In genomic region chr13:69532101-69532892, GRCm38 (mm10) we compare ENCODE assay signal across 8 mouse cellular contexts. TPM values are rescaled to one million over a fixed set of nuclear protein-coding genes. Genes with fewer than 3 reads are reported as not detected.
A peak's percentile ranks its signal among the peaks of the same experiment; 100 is the strongest.
DNase-seq lines count a peak whose midpoint lies in the region; ATAC-seq lines count a peak whose summit lies in the region.

No protein-coding gene starts in this region.

- H3K9ac ChIP-seq in hindbrain, embryonic 16.5 days (ENCODE audit: low read depth, low read length) = peak overlapping the region; percentile 93
- peak overlapping the region; percentile 88 for H3K9ac ChIP-seq in midbrain, embryonic 14.5 days (replicated peaks; ENCODE audit: low read length)

- WGBS in hindbrain, embryonic 16.5 days = 20% methylated on average over 14 of the region's 14 CpGs
- 19% methylated on average over 14 of the region's 14 CpGs for WGBS in midbrain, embryonic 14.5 days

- no peaks in the 10 kb centered on the region for H3K27me3 ChIP-seq in hindbrain, embryonic 16.5 days (replicated peaks; ENCODE audit: control insufficient read depth, insufficient read depth, low read length)
- no peaks in the 10 kb centered on the region for H3K27me3 ChIP-seq in midbrain, embryonic 14.5 days (ENCODE audit: control insufficient read depth, insufficient read depth, low read length)

- H3K4me3 ChIP-seq in brown adipose tissue, adult 24 weeks (ENCODE audit: insufficient read depth, low read depth, low read length) = peak overlapping the region; percentile 96
- H3K4me3 ChIP-seq in hindbrain, embryonic 16.5 days (ENCODE audit: low read length) = peak overlapping the region; percentile 82
- peak overlapping the region; percentile 90 for H3K4me3 ChIP-seq in midbrain, embryonic 14.5 days (replicated peaks; ENCODE audit: low read depth, low read length)

- peak overlapping the region; percentile 99 for H3K4me2 ChIP-seq in hindbrain, embryonic 16.5 days (ENCODE audit: low read length)
- H3K4me2 ChIP-seq in midbrain, embryonic 14.5 days (ENCODE audit: low read length) = peak overlapping the region; percentile 95

- peak; percentile 47 for DNase-seq in kidney, adult 11 months
- DNase-seq in kidney, postnatal 14 days = no peak
- no peak for DNase-seq in midbrain, embryonic 14.5 days
- DNase-seq in urinary bladder, postnatal 25 days (ENCODE audit: low spot score) = no peak
- DNase-seq in spleen, postnatal 4 days (ENCODE audit: low spot score in 2 of 2) = no peak

- H3K4me1 ChIP-seq in brown adipose tissue, adult 24 weeks (ENCODE audit: control insufficient read depth, insufficient read depth, insufficient read length, low read length) = peaks cover 20% of the 10 kb centered on the region
- H3K4me1 ChIP-seq in hindbrain, embryonic 16.5 days (ENCODE audit: control insufficient read depth, insufficient read depth, low read depth, low read length) = peaks cover 46% of the 10 kb centered on the region
- peaks cover 38% of the 10 kb centered on the region for H3K4me1 ChIP-seq in midbrain, embryonic 14.5 days (ENCODE audit: control insufficient read depth, insufficient read depth, low read length)

- no peak overlapping the region for H3K27ac ChIP-seq in brown adipose tissue, adult 24 weeks (replicated peaks; ENCODE audit: low read depth, low read length)
- H3K27ac ChIP-seq in hindbrain, embryonic 16.5 days (ENCODE audit: low read depth, low read length) = no peak overlapping the region
- no peak overlapping the region for H3K27ac ChIP-seq in midbrain, embryonic 14.5 days (replicated peaks; ENCODE audit: low read depth, low read length)

- no peaks in the 10 kb centered on the region for H3K9me3 ChIP-seq in hindbrain, embryonic 16.5 days (ENCODE audit: control insufficient read depth, low read length)
- no peaks in the 10 kb centered on the region for H3K9me3 ChIP-seq in midbrain, embryonic 14.5 days (ENCODE audit: control insufficient read depth, low read length)

- no peak for ATAC-seq in hindbrain, embryonic 16.5 days
- no peak for ATAC-seq in midbrain, embryonic 14.5 days (ENCODE audit: low FRiP score, low TSS enrichment)
- no peak for ATAC-seq in megakaryocyte progenitor cell, adult 5-6 weeks (replicated peaks; ENCODE audit: poor library complexity)

- H3K36me3 ChIP-seq in hindbrain, embryonic 16.5 days (ENCODE audit: control insufficient read depth, insufficient read depth, low read length) = no peaks in the 10 kb centered on the region
- no peaks in the 10 kb centered on the region for H3K36me3 ChIP-seq in midbrain, embryonic 14.5 days (ENCODE audit: control insufficient read depth, insufficient read depth, low read length)

RNA-seq across cellular contexts. Expression of gene Nsun2, which starts 1.2 kb away (rescaled TPM):
- 18.9 and 23.8 TPM in 2 replicates for polyA plus RNA-seq in brown adipose tissue, adult 24 weeks (2012; ENCODE audit: insufficient read depth, insufficient read length, missing spikeins)
- 73.8 and 77.7 TPM in 2 replicates for polyA plus RNA-seq in hindbrain, embryonic 16.5 days (2015; fragmentation: Nextera tagmentation; extraction: Ambion mirVana)
- polyA plus RNA-seq in midbrain, embryonic 14.5 days (2014; fragmentation: Nextera tagmentation; extraction: Ambion mirVana) = 57.3 and 82.8 TPM in 2 replicates
- total RNA-seq in megakaryocyte progenitor cell, adult 5-6 weeks (2015) = 111 and 121 TPM in 2 replicates
- total RNA-seq in megakaryocyte progenitor cell, adult 5-6 weeks (2017) = 197 and 244 TPM in 2 replicates

RNA-seq across cellular contexts. Expression of gene Tent4a, which starts 2.1 kb away (rescaled TPM):
- polyA plus RNA-seq in brown adipose tissue, adult 24 weeks (2012; ENCODE audit: insufficient read depth, insufficient read length, missing spikeins) = 3.6 and 4.1 TPM in 2 replicates
- 5.7 and 6.4 TPM in 2 replicates for polyA plus RNA-seq in hindbrain, embryonic 16.5 days (2015; fragmentation: Nextera tagmentation; extraction: Ambion mirVana)
- 11.5 TPM in 2 replicates for polyA plus RNA-seq in midbrain, embryonic 14.5 days (2014; fragmentation: Nextera tagmentation; extraction: Ambion mirVana)
- 10.8 and 11.2 TPM in 2 replicates for total RNA-seq in megakaryocyte progenitor cell, adult 5-6 weeks (2015)
- 10.5 and 10.6 TPM in 2 replicates for total RNA-seq in megakaryocyte progenitor cell, adult 5-6 weeks (2017)
